Mouse (Mus musculus) liver, adult 2 months (tissue): ENCODE results near the gene Fpr3. TPM values are rescaled to one million over a fixed set of nuclear protein-coding genes. Genes with fewer than 3 reads are reported as not detected.
A peak's percentile ranks its signal among the peaks of the same experiment; 100 is the strongest.
"Not testable (repeated sequence)": the region's sequence is repeated elsewhere in the genome, so short reads cannot be mapped to it uniquely, and the experiment has no call there.

Experiments
- DNase-seq: peaks from one replicate; pipeline ENCODE4 v3.0.0-alpha.2; 2011; ENCODE audit warnings: low read depth, low spot score; ENCODE audit errors: extremely low read depth
- H3K27ac ChIP-seq: fragments of 200-500 bp; replicated peaks from 2 replicates; pipeline ENCODE4 v1.5.1; 2012; ENCODE audit warnings: low read depth, mild to moderate bottlenecking, control low read depth, inconsistent platforms, low read length; ENCODE audit not compliant: insufficient read depth
- H3K27me3 ChIP-seq: fragments of 200-500 bp; 2 replicates; pipeline ENCODE4 v1.6.1; 2012; ENCODE audit warnings: mild to moderate bottlenecking, moderate library complexity, low read length, inconsistent platforms; ENCODE audit not compliant: control insufficient read depth, insufficient read depth
- H3K36me3 ChIP-seq: fragments of 200-500 bp; 2 replicates; pipeline ENCODE4 v1.6.1; 2012; ENCODE audit warnings: low read length, inconsistent platforms; ENCODE audit not compliant: control insufficient read depth, insufficient read depth
- H3K4me1 ChIP-seq: fragments of 200-500 bp; 2 replicates; pipeline ENCODE4 v1.6.1; 2011; ENCODE audit warnings: low read length; ENCODE audit not compliant: control insufficient read depth, insufficient read depth
- H3K4me3 ChIP-seq: fragments of 200-500 bp; 2 replicates; pipeline ENCODE4 v1.5.1; 2011; ENCODE audit warnings: low read depth, mild to moderate bottlenecking, control low read depth, low read length, moderate library complexity; ENCODE audit not compliant: insufficient read depth
- H3K79me2 ChIP-seq: fragments of 200-500 bp; 2 replicates; pipeline ENCODE4 v1.6.1; 2012; ENCODE audit warnings: inconsistent platforms, mild to moderate bottlenecking, low read length, moderate library complexity; ENCODE audit not compliant: control insufficient read depth, insufficient read depth
- H3K9ac ChIP-seq: fragments of 200-500 bp; 2 replicates; pipeline ENCODE4 v1.6.1; 2012; ENCODE audit warnings: low read depth, mild to moderate bottlenecking, control low read depth, inconsistent platforms, low read length
- CTCF ChIP-seq: fragments of 200-500 bp; IDR thresholded peaks from 2 replicates; pipeline ENCODE4 v1.5.1; 2011; ENCODE audit warnings: low read depth, low read length, control low read depth
- POLR2A ChIP-seq: fragments of 200-500 bp; IDR thresholded peaks from 2 replicates; pipeline ENCODE4 v1.6.1; 2011; ENCODE audit warnings: low read length, control low read depth; ENCODE audit not compliant: insufficient read depth; ENCODE audit errors: extremely low read depth
- WGBS: fragments of 180-500 bp; shearing (Covaris S2); methylation state at CpG from one replicate; pipeline ENCODE4 v1.1.7; 2018; 5-methylcytosine and 5-hydroxymethylcytosine counted together
- polyA plus RNA-seq: library from polyadenylated mRNA; depleted of rRNA; stranded (reverse); fragments of >200 nt; gene quantifications from 2 replicates; pipeline ENCODE4 v1.2.3, GENCODE M21; 2012
- total RNA-seq: library from RNA; depleted of rRNA; stranded (reverse); fragments of >200 nt; gene quantifications from 2 replicates; pipeline ENCODE4 v1.2.3, GENCODE M21; 2014

Gene Fpr3
- total and polyA plus RNA-seq, 2 experiments: not detected

DNA sequence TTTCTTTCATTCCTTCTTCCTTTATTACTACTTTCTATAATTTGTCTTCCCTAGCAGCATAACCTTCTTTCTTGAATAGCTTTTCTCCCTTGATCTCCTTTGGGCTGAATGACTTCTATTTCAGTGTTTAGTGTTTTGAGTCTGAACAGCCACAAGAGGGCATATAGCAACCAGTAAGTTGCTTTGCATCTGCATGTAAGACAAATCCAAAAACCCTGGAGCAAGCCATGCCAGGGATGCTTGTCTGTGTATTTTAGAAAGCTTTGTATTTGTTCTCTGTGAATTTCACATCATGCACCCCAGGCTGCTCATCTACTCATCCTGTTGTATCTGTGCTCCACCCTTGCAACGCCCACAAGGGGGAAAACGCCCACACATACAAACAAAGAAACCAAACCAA is 11.6 kb downstream of the Fpr3 start:
- Histone ChIP-seq H3K27ac (no peak overlapping the region), H3K79me2 (no peaks in the 10 kb centered on the region), H3K27me3 (no peaks in the 10 kb centered on the region), H3K36me3 (no peaks in the 10 kb centered on the region), H3K4me3 (no peak overlapping the region), H3K4me1 (no peaks in the 10 kb centered on the region), H3K9ac (no peak overlapping the region)
- 68% methylated on average over 2 of the region's 2 CpGs for WGBS
- TF ChIP-seq CTCF: no peak
- TF ChIP-seq POLR2A: no peak
- DNase-seq: no peak

DNA sequence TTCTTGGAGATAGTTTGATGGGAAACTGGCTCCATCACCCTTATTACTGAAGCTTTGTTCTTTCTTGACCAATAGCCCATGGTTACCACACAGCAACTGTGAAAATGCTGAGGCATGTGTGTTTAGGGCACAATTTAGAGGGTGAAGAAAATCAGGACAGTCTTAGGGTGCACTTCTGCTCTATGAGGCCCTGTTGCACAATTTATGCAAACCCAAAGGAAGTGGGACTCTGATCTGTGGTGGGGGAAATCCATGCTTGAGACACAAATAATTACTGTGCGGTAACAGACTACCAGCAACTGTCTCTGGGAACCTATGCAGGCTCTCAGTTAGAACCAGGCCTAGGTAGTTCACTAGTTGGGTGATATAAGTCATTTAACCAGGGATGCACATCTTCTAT is 13.1 kb downstream of the Fpr3 start:
- Histone ChIP-seq H3K36me3 (no peaks in the 10 kb centered on the region), H3K4me1 (no peaks in the 10 kb centered on the region), H3K79me2 (no peaks in the 10 kb centered on the region), H3K9ac (no peak overlapping the region), H3K27ac (no peak overlapping the region), H3K4me3 (no peak overlapping the region), H3K27me3 (no peaks in the 10 kb centered on the region)
- 78% methylated on average over 1 of the region's 1 CpGs for WGBS
- no peak for TF ChIP-seq POLR2A
- TF ChIP-seq CTCF: no peak
- DNase-seq: peak; percentile 36

DNA sequence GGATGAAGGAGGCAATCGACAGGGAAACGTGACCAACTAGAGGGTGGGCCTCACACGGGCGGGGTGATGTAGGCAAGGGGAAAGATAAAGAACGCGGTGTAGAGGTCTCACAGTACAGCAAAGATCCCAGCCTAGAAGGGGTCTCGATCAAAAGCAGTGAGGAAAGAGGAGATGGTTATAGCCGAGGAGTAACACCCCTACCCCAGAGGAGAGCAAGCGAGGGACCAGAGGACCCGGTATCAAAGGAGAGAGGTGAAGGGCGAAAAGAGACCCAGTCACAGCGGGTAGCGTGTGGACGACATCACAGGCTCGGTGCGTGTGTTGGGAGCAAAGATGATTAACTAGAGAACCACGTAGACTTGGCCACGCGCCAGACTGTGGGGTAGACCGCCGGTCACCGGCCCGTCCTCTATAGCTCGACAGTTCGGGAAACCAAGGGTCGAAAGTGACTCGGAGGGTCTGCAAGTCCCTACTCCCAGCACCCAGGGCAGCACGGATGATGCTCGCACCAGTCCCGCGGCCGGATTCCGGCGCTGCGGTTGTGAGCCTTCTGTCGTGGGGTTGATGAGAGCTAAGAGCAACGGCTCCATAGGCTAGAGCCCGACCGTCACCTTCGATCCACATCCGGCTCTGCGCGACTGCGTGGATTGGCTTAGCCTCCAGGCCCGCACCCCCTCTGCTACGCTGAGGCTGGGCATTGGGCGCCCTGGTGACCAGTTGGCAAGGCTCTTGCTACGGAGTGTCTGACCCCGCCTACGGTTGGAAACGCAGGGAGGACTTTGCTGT is 22.2 kb downstream of the Fpr3 start:
- Histone ChIP-seq H3K27me3 (0 out of 2 replicates have a peak, but pooled peaks cover 5% of the 10 kb centered on the region), H3K9ac (peak overlapping the region; percentile 70), H3K36me3 (no peaks in the 10 kb centered on the region), H3K79me2 (no peaks in the 10 kb centered on the region), H3K4me1 (peaks cover 5% of the 10 kb centered on the region; the same call in 1 of the 2 replicates), H3K27ac (no peak overlapping the region), H3K4me3 (peak overlapping the region; percentile 85)
- peak; percentile 77 for DNase-seq
- 16% methylated on average over 51 of the region's 51 CpGs for WGBS
- TF ChIP-seq POLR2A: no peak
- TF ChIP-seq CTCF: no peak

DNA sequence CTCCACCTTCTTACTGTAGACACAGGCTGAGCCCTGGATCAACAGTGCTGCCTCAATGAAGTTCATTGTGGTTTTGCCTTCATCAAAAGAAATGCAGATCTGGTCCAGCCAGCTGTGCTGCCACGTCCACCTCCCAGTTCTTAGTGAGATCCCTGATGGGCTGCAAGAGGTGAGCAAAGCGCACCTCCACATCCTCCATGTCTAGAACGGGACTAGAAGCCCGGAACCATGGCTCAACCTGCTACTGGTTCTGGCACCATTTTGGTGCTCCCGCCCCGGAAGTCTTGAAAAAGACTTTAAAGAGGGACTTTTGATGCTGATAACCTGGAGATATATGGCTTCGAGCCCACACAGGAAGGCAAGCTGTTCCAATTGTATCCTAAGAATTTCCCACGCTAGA is 25.0 kb downstream of the Fpr3 start:
- not testable (repeated sequence) for H3K36me3 ChIP-seq, DNase-seq, H3K9ac ChIP-seq, H3K79me2 ChIP-seq, H3K4me3 ChIP-seq, H3K27me3 ChIP-seq, H3K27ac ChIP-seq, H3K4me1 ChIP-seq
- 88% methylated on average over 8 of the region's 8 CpGs for WGBS

DNA sequence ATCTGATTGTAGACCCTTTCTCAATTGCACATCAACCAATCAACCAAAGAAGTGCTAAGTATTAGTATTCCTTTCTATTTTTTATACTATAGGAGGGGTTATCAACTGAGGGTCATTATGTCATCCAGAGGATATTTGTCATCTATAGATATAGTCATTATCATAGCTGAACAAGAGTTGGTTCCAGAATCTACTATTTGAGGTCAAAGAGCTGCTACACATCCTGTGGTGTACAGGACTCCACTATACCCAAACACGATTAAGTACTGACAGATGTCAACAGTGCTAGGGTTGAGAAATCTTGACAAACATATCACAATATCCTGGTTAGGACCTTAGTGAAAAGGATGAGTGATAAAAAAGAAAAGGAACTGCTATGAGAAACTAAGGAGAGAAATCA is 29.7 kb downstream of the Fpr3 start:
- H3K4me1 ChIP-seq: no peaks in the 10 kb centered on the region
- no peaks in the 10 kb centered on the region for H3K36me3 ChIP-seq
- H3K27ac ChIP-seq: no peak overlapping the region
- DNase-seq: no peak
- no peak overlapping the region for H3K9ac ChIP-seq
- 0 out of 2 replicates have a peak, but pooled peaks cover 2% of the 10 kb centered on the region for H3K27me3 ChIP-seq
- H3K4me3 ChIP-seq: no peak overlapping the region
- TF ChIP-seq POLR2A: no peak
- no peak for TF ChIP-seq CTCF
- 69% methylated on average over 1 of the region's 1 CpGs for WGBS
- H3K79me2 ChIP-seq: no peaks in the 10 kb centered on the region

DNA sequence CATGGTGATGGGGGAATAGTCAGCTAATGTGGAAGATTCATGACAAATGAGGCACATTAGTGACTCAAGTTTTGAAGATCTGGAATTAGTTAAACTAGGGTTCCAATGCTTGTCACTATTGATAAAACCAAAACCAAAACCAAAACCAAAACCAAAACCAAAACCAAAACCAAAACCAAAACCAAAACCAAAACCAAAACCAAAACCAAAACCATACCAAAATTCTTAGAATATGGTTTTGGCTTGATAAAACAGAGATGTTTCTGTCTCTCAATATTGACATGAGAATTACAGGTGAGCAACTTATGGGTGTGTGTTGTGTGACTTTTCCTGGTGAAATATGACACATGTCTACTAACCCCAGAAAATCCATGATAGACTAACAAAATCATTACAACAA is 30.1 kb downstream of the Fpr3 start:
- TF ChIP-seq POLR2A (no peak), CTCF (no peak)
- no peaks in the 10 kb centered on the region for H3K79me2 ChIP-seq
- H3K27ac ChIP-seq: no peak overlapping the region
- DNase-seq: no peak
- H3K9ac ChIP-seq: no peak overlapping the region
- no peaks in the 10 kb centered on the region for H3K27me3 ChIP-seq
- H3K4me1 ChIP-seq: no peaks in the 10 kb centered on the region
- H3K36me3 ChIP-seq: no peaks in the 10 kb centered on the region
- no peak overlapping the region for H3K4me3 ChIP-seq
